Mouse (Mus musculus) MEL (cell line): ENCODE results near the gene Klhl22. TPM values are rescaled to one million over a fixed set of nuclear protein-coding genes. Genes with fewer than 3 reads are reported as not detected.
A peak's percentile ranks its signal among the peaks of the same experiment; 100 is the strongest.

Experiments
- DNase-seq: peaks from one replicate; pipeline ENCODE4 v3.0.0; 2011; ENCODE audit warnings: low read depth, low spot score
- H3K27ac ChIP-seq: 2 replicates; pipeline ENCODE4 v1.5.1; 2012; ENCODE audit warnings: low read depth, mild to moderate bottlenecking, control low read depth, low read length, moderate library complexity; ENCODE audit not compliant: control insufficient read depth
- H3K27me3 ChIP-seq, 2 experiments: fragments of 150-350 bp in 1 of 2; sonication (generic) in 1 of 2; 2 replicates each; pipeline ENCODE4 v1.6.1; 2012; ENCODE audit warnings: low read length in 2 of 2, mild to moderate bottlenecking in 2 of 2, improper control_type of control experiment in 1 of 2, moderate library complexity in 1 of 2; ENCODE audit not compliant: insufficient read depth in 2 of 2, control insufficient read depth in 1 of 2
- H3K36me3 ChIP-seq, 2 experiments: 2 replicates each; pipeline ENCODE4 v1.6.1; 2012 to 2014; ENCODE audit warnings: low read length in 2 of 2, improper control_type of control experiment in 1 of 2, inconsistent platforms in 1 of 2, mild to moderate bottlenecking in 1 of 2; ENCODE audit not compliant: insufficient read depth in 2 of 2, control insufficient read depth in 1 of 2
- H3K4me1 ChIP-seq, 2 experiments: fragments of 150-350 bp in 1 of 2; sonication (generic) in 1 of 2; 2 replicates each; pipeline ENCODE4 v1.6.1; 2012; ENCODE audit warnings: low read length in 2 of 2, improper control_type of control experiment in 1 of 2, mild to moderate bottlenecking in 1 of 2; ENCODE audit not compliant: insufficient read depth in 2 of 2, control insufficient read depth in 1 of 2
- H3K4me3 ChIP-seq, 2 experiments: fragments of 150-350 bp in 1 of 2; sonication (generic) in 1 of 2; 2 replicates each; pipeline ENCODE4 v1.5.1; 2012; ENCODE audit warnings: low read depth in 2 of 2, low read length in 2 of 2, mild to moderate bottlenecking in 2 of 2, moderate library complexity in 2 of 2, control low read depth in 1 of 2, improper control_type of control experiment in 1 of 2; ENCODE audit not compliant: control insufficient read depth in 1 of 2, insufficient read depth in 1 of 2
- H3K79me2 ChIP-seq: 2 replicates; pipeline ENCODE4 v1.6.1; 2012; ENCODE audit warnings: mild to moderate bottlenecking, low read length, moderate library complexity; ENCODE audit not compliant: control insufficient read depth, poor library complexity, insufficient read depth
- H3K9ac ChIP-seq: 2 replicates; pipeline ENCODE4 v1.6.1; 2012; ENCODE audit warnings: low read depth, mild to moderate bottlenecking, control low read depth, low read length, moderate library complexity; ENCODE audit not compliant: control insufficient read depth, poor library complexity, severe bottlenecking
- H3K9me3 ChIP-seq: fragments of 150-350 bp; sonication (generic); replicated peaks from 2 replicates; pipeline ENCODE4 v1.6.1; 2012; ENCODE audit warnings: mild to moderate bottlenecking, low read length, improper control_type of control experiment, moderate library complexity; ENCODE audit not compliant: insufficient read depth
- BHLHE40 ChIP-seq: IDR thresholded peaks from 2 replicates; pipeline ENCODE4 v1.6.1; 2012; ENCODE audit warnings: low read depth, mild to moderate bottlenecking, inconsistent platforms, low read length, improper control_type of control experiment, borderline replicate concordance
- CHD1 ChIP-seq: IDR thresholded peaks from 2 replicates; pipeline ENCODE4 v1.6.1; 2012; ENCODE audit warnings: low read depth, mild to moderate bottlenecking, inconsistent platforms, low read length, improper control_type of control experiment
- CHD2 ChIP-seq: IDR thresholded peaks from 2 replicates; pipeline ENCODE4 v1.6.1; 2011; ENCODE audit warnings: low read length, improper control_type of control experiment
- CTCF ChIP-seq, 3 experiments: IDR thresholded peaks in 2 of 3; conservative IDR thresholded peaks in 1 of 3; 2 replicates each; pipeline ENCODE4 v1.5.1; 2011 to 2012; ENCODE audit warnings: low read length in 3 of 3, low read depth in 2 of 3, mild to moderate bottlenecking in 2 of 3, improper control_type of control experiment in 1 of 3, inconsistent platforms in 1 of 3, mixed read lengths in 1 of 3, moderate library complexity in 1 of 3; ENCODE audit not compliant: control insufficient read depth in 1 of 3, insufficient read depth in 1 of 3, poor library complexity in 1 of 3, severe bottlenecking in 1 of 3
- E2F4 ChIP-seq: IDR thresholded peaks from 2 replicates; pipeline ENCODE4 v1.6.1; 2011; ENCODE audit warnings: low read depth, low read length, improper control_type of control experiment, borderline replicate concordance
- ELF1 ChIP-seq: IDR thresholded peaks from 2 replicates; pipeline ENCODE4 v1.6.1; 2014; ENCODE audit warnings: low read depth, mild to moderate bottlenecking, inconsistent platforms, low read length, improper control_type of control experiment, moderate library complexity
- EP300 ChIP-seq, 2 experiments: IDR thresholded peaks; 2 replicates each; pipeline ENCODE4 v1.6.1; 2011; ENCODE audit warnings: improper control_type of control experiment in 2 of 2, low read length in 2 of 2, low read depth in 1 of 2, mild to moderate bottlenecking in 1 of 2
- ETS1 ChIP-seq: IDR thresholded peaks from 2 replicates; pipeline ENCODE4 v1.6.1; 2012; ENCODE audit warnings: low read depth, mild to moderate bottlenecking, inconsistent platforms, low read length, improper control_type of control experiment, moderate library complexity
- GABPA ChIP-seq: IDR thresholded peaks from 2 replicates; pipeline ENCODE4 v1.6.1; 2012; ENCODE audit warnings: low read depth, mild to moderate bottlenecking, inconsistent platforms, low read length, improper control_type of control experiment, moderate library complexity
- GATA1 ChIP-seq: IDR thresholded peaks from 2 replicates; pipeline ENCODE4 v1.6.1; 2011; ENCODE audit warnings: low read depth, low read length, improper control_type of control experiment
- HCFC1 ChIP-seq: IDR thresholded peaks from 2 replicates; pipeline ENCODE4 v1.6.1; 2012; ENCODE audit warnings: low read depth, mild to moderate bottlenecking, inconsistent platforms, low read length, improper control_type of control experiment, moderate library complexity
- JUND ChIP-seq: IDR thresholded peaks from 2 replicates; pipeline ENCODE4 v1.6.1; 2011; ENCODE audit warnings: low read depth, mild to moderate bottlenecking, improper control_type of control experiment, low read length
- KAT2A ChIP-seq: conservative IDR thresholded peaks from 2 replicates; pipeline ENCODE4 v1.6.1; 2012; ENCODE audit warnings: low read depth, low read length, improper control_type of control experiment, inconsistent platforms
- MAFK ChIP-seq: IDR thresholded peaks from 2 replicates; pipeline ENCODE4 v1.6.1; 2011; ENCODE audit warnings: low read depth, mild to moderate bottlenecking, low read length, improper control_type of control experiment, borderline replicate concordance
- MAX ChIP-seq: IDR thresholded peaks from 2 replicates; pipeline ENCODE4 v1.6.1; 2011; ENCODE audit warnings: low read length, improper control_type of control experiment
- MAZ ChIP-seq: IDR thresholded peaks from 2 replicates; pipeline ENCODE4 v1.6.1; 2012; ENCODE audit warnings: low read depth, mild to moderate bottlenecking, inconsistent platforms, low read length, improper control_type of control experiment
- MEF2A ChIP-seq: IDR thresholded peaks from 2 replicates; pipeline ENCODE4 v1.6.1; 2014; ENCODE audit warnings: low read depth, mild to moderate bottlenecking, inconsistent platforms, low read length, improper control_type of control experiment; ENCODE audit not compliant: poor library complexity, insufficient replicate concordance, severe bottlenecking; ENCODE audit errors: extremely low read depth
- MXI1 ChIP-seq: IDR thresholded peaks from 2 replicates; pipeline ENCODE4 v1.6.1; 2011; ENCODE audit warnings: mild to moderate bottlenecking, low read depth, low read length, improper control_type of control experiment
- MYB ChIP-seq: IDR thresholded peaks from 2 replicates; pipeline ENCODE4 v1.6.1; 2011; ENCODE audit warnings: mild to moderate bottlenecking, low read depth, low read length, improper control_type of control experiment
- MYC ChIP-seq: IDR thresholded peaks from 2 replicates; pipeline ENCODE4 v1.6.1; 2011; ENCODE audit warnings: low read depth, mild to moderate bottlenecking, low read length, improper control_type of control experiment, moderate library complexity
- NELFE ChIP-seq: IDR thresholded peaks from 2 replicates; pipeline ENCODE4 v1.6.1; 2011; ENCODE audit warnings: low read depth, low read length, improper control_type of control experiment
- NRF1 ChIP-seq: IDR thresholded peaks from 2 replicates; pipeline ENCODE4 v1.6.1; 2014; ENCODE audit warnings: low read depth, mild to moderate bottlenecking, inconsistent platforms, low read length, improper control_type of control experiment, moderate library complexity; ENCODE audit not compliant: poor library complexity, insufficient read depth, severe bottlenecking
- POLR2A ChIP-seq, 2 experiments: IDR thresholded peaks; 2 replicates each; pipeline ENCODE4 v1.6.1; 2011 to 2012; ENCODE audit warnings: low read length in 2 of 2, mild to moderate bottlenecking in 2 of 2, control low read depth in 1 of 2, improper control_type of control experiment in 1 of 2, low read depth in 1 of 2, moderate library complexity in 1 of 2; ENCODE audit not compliant: control insufficient read depth in 1 of 2, insufficient read depth in 1 of 2, poor library complexity in 1 of 2
- POLR2AphosphoS2 ChIP-seq: IDR thresholded peaks from 2 replicates; pipeline ENCODE4 v1.6.1; 2011; ENCODE audit warnings: low read length, improper control_type of control experiment
- POLR2AphosphoS5 ChIP-seq: IDR thresholded peaks from 2 replicates; pipeline ENCODE4 v1.6.1; 2012; ENCODE audit warnings: low read depth, borderline replicate concordance, mild to moderate bottlenecking, inconsistent platforms, low read length, moderate library complexity, mixed read lengths
- RAD21 ChIP-seq: IDR thresholded peaks from 2 replicates; pipeline ENCODE4 v1.6.1; 2011; ENCODE audit warnings: mild to moderate bottlenecking, low read depth, low read length, improper control_type of control experiment
- SIN3A ChIP-seq: IDR thresholded peaks from 2 replicates; pipeline ENCODE4 v1.6.1; 2012; ENCODE audit warnings: low read length, improper control_type of control experiment, inconsistent platforms
- SMC3 ChIP-seq: IDR thresholded peaks from 2 replicates; pipeline ENCODE4 v1.6.1; 2011; ENCODE audit warnings: low read depth, low read length, improper control_type of control experiment
- TAL1 ChIP-seq: IDR thresholded peaks from 2 replicates; pipeline ENCODE4 v1.6.1; 2012; ENCODE audit warnings: mild to moderate bottlenecking, inconsistent platforms, low read length, moderate library complexity, mixed read lengths
- TBP ChIP-seq: IDR thresholded peaks from 2 replicates; pipeline ENCODE4 v1.8.0; 2011; ENCODE audit warnings: low read depth, low read length, improper control_type of control experiment
- TCF12 ChIP-seq: IDR thresholded peaks from 2 replicates; pipeline ENCODE4 v1.6.1; 2014; ENCODE audit warnings: low read depth, mild to moderate bottlenecking, inconsistent platforms, low read length, improper control_type of control experiment, moderate library complexity
- UBTF ChIP-seq: IDR thresholded peaks from 2 replicates; pipeline ENCODE4 v1.6.1; 2012; ENCODE audit warnings: low read depth, mild to moderate bottlenecking, inconsistent platforms, low read length, improper control_type of control experiment, moderate library complexity, borderline replicate concordance; ENCODE audit not compliant: insufficient read depth
- USF2 ChIP-seq, 2 experiments: IDR thresholded peaks; 2 replicates each; pipeline ENCODE4 v1.6.1; 2011 to 2012; ENCODE audit warnings: improper control_type of control experiment in 2 of 2, low read length in 2 of 2, borderline replicate concordance in 1 of 2, inconsistent platforms in 1 of 2, low read depth in 1 of 2, mild to moderate bottlenecking in 1 of 2; ENCODE audit not compliant: insufficient read depth in 1 of 2
- ZC3H11A ChIP-seq: IDR thresholded peaks from 2 replicates; pipeline ENCODE4 v1.6.1; 2012; ENCODE audit warnings: low read depth, mild to moderate bottlenecking, inconsistent platforms, low read length, improper control_type of control experiment
- ZKSCAN1 ChIP-seq: IDR thresholded peaks from 2 replicates; pipeline ENCODE4 v1.6.1; 2012; ENCODE audit warnings: low read depth, mild to moderate bottlenecking, inconsistent platforms, low read length, improper control_type of control experiment, moderate library complexity
- ZMIZ1 ChIP-seq: IDR thresholded peaks from 2 replicates; pipeline ENCODE4 v1.6.1; 2012; ENCODE audit warnings: low read depth, mild to moderate bottlenecking, inconsistent platforms, low read length, improper control_type of control experiment, moderate library complexity
- ZNF384 ChIP-seq: IDR thresholded peaks from 2 replicates; pipeline ENCODE4 v1.6.1; 2012; ENCODE audit warnings: low read depth, mild to moderate bottlenecking, inconsistent platforms, low read length, improper control_type of control experiment
- polyA plus RNA-seq, 2 experiments: library from polyadenylated mRNA; stranded (reverse) in 1 of 2; unstranded in 1 of 2; fragments of >175 nt in 1 of 2; fragments of >200 nt in 1 of 2; gene quantifications; 2 replicates each; pipeline versions ENCODE4 v1.2.1 to v1.2.4; 2012; ENCODE audit warnings: low replicate concordance in 2 of 2, low read depth in 1 of 2; ENCODE audit not compliant: insufficient read length in 2 of 2, insufficient read depth in 1 of 2, missing spikeins in 1 of 2
- total RNA-seq: library from RNA; depleted of rRNA; stranded (reverse); fragments of 300-350 nt; gene quantifications from 2 replicates; pipeline ENCODE4 v1.2.3, GENCODE M21; 2012

Gene Klhl22
- total and polyA plus RNA-seq, 3 experiments, result 82.4 to 191 (median 97.0) TPM

- Histone ChIP-seq H3K27me3 (no peaks in the 10 kb centered on the region), H3K4me3 (peak overlapping the region; percentile 31 to 58), H3K27ac (peak overlapping the region; percentile 93), H3K4me1 (peaks cover 19 to 33% of the 10 kb centered on the region in 2 experiments), H3K79me2 (peaks cover 34% of the 10 kb centered on the region), H3K9me3 (no peaks in the 10 kb centered on the region), H3K36me3 (peaks cover 17 to 44% of the 10 kb centered on the region in 2 experiments), H3K9ac (peak overlapping the region; percentile 28)
- DNase-seq, result peak; percentile 93
- peak; percentile 47 for TF ChIP-seq ZNF384
- peak; percentile 69 for TF ChIP-seq MAX
- no peak for TF ChIP-seq GABPA
- TF ChIP-seq CHD2, result peak; percentile 79
- peak; percentile 92 for TF ChIP-seq TCF12
- TF ChIP-seq ZC3H11A, result no peak; the same call in 1 of the 2 replicates
- peak; percentile 94 for TF ChIP-seq MXI1
- TF ChIP-seq EP300 (IDR thresholded peaks at IDR 0.05; ENCODE audit: low read depth in 1 of 2, low read length in 2 of 2), result peak; percentile 94 to 95
- TF ChIP-seq MYB, result peak; percentile 93
- no peak for TF ChIP-seq UBTF
- TF ChIP-seq POLR2AphosphoS5, result no peak
- peak; percentile 91 for TF ChIP-seq TAL1
- peak in 1 of 2 experiments; percentile 47; a peak in 1 of 4 replicates for TF ChIP-seq POLR2A (IDR thresholded peaks at IDR 0.05; ENCODE audit: control insufficient read depth in 1 of 2, insufficient read depth in 1 of 2, low read depth in 1 of 2, low read length in 2 of 2, poor library complexity in 1 of 2)
- TF ChIP-seq MAZ, result peak; percentile 63
- TF ChIP-seq CTCF (IDR thresholded peaks at IDR 0.05 in 2 of 3, conservative IDR thresholded peaks at IDR 0.05 in 1 of 3; ENCODE audit: control insufficient read depth in 1 of 3, insufficient read depth in 1 of 3, low read depth in 2 of 3, low read length in 3 of 3, poor library complexity in 1 of 3, severe bottlenecking in 1 of 3), result no peak; a peak in 1 of 6 replicates
- peak; percentile 36; the same call in 1 of the 2 replicates for TF ChIP-seq KAT2A
- 0 out of 2 replicates have a peak, but pooled peaks have one; percentile 63 for TF ChIP-seq POLR2AphosphoS2
- TF ChIP-seq HCFC1, result no peak; the same call in none of the 2 replicates
- 0 out of 2 replicates have a peak, but pooled peaks have one; percentile 37 for TF ChIP-seq JUND
- no peak; the same call in 1 of the 2 replicates for TF ChIP-seq TBP
- TF ChIP-seq CHD1, result peak; percentile 94; the same call in 1 of the 2 replicates
- TF ChIP-seq NRF1, result no peak
- peak; percentile 97 for TF ChIP-seq SIN3A
- TF ChIP-seq ZKSCAN1, result no peak
- no peak; the same call in 1 of the 2 replicates for TF ChIP-seq ZMIZ1
- no peak for TF ChIP-seq ELF1
- peak; percentile 58; the same call in 1 of the 2 replicates for TF ChIP-seq MEF2A
- no peak for TF ChIP-seq RAD21
- no peak for TF ChIP-seq SMC3
- peak; percentile 74 for TF ChIP-seq MAFK
- TF ChIP-seq ETS1, result peak; percentile 96
- peak; percentile 84 for TF ChIP-seq BHLHE40
- no peak for TF ChIP-seq USF2 (IDR thresholded peaks at IDR 0.05; ENCODE audit: borderline replicate concordance in 1 of 2, insufficient read depth in 1 of 2, low read depth in 1 of 2, low read length in 2 of 2)
- no peak for TF ChIP-seq E2F4
- peak; percentile 88 for TF ChIP-seq GATA1
- TF ChIP-seq MYC, result peak; percentile 90
- TF ChIP-seq NELFE, result peak; percentile 15; the same call in 1 of the 2 replicates
Observed at GRCm38 (mm10) chr16:17761074-17761473, 1.7 kb downstream of the Klhl22 start.
